Mouse (Mus musculus): ENCODE measurements around the gene C2cd2l.
A peak's percentile ranks its signal among the peaks of the same experiment; 100 is the strongest.
"Not testable (repeated sequence)": the region's sequence is repeated elsewhere in the genome, so short reads cannot be mapped to it uniquely, and the experiment has no call there.

The C2cd2l gene

GRCm38 (mm10) chr9:44319887-44320798, at the start of gene C2cd2l:
Gene C2cd2l (minus strand): TSS chr9:44320285.
- peak; percentile 94 to 96 for DNase-seq

- DNase-seq = peak in 1 of 2 experiments; percentile 11
These were observed 44.4 kb upstream of the C2cd2l start for GRCm38 (mm10) chr9:44364480-44364879.

- DNase-seq = not testable (repeated sequence)
These were observed 41.8 kb upstream of the C2cd2l start for GRCm38 (mm10) chr9:44361931-44362330.

GRCm38 (mm10) chr9:44361190-44361917, 41.3 kb upstream of the C2cd2l start, which contains the start of gene Vps11:
Gene Vps11 (minus strand): TSS chr9:44361670.
- peak; percentile 95 to 96 for DNase-seq

GRCm38 (mm10) chr9:44357207-44357606, 37.1 kb upstream of the C2cd2l start:
- DNase-seq = no peak

- no peak for DNase-seq
These were observed 33.1 kb upstream of the C2cd2l start for GRCm38 (mm10) chr9:44353142-44353541.

- no peak for DNase-seq
These were observed 32.3 kb upstream of the C2cd2l start for GRCm38 (mm10) chr9:44352337-44352736.

GRCm38 (mm10) chr9:44351396-44351795, 31.3 kb upstream of the C2cd2l start:
- no peak for DNase-seq

GRCm38 (mm10) chr9:44348546-44348945, 28.5 kb upstream of the C2cd2l start:
- no peak for DNase-seq

- DNase-seq = no peak
These were observed 27.5 kb upstream of the C2cd2l start for GRCm38 (mm10) chr9:44347621-44348020.

- no peak for DNase-seq
These were observed 27.1 kb upstream of the C2cd2l start for GRCm38 (mm10) chr9:44347166-44347565.

- DNase-seq = no peak
These were observed 25.7 kb upstream of the C2cd2l start for GRCm38 (mm10) chr9:44345570-44346433.

- DNase-seq = peak; percentile 94 to 95
These were observed 23.8 kb upstream of the C2cd2l start, which contains the start of gene Hmbs for GRCm38 (mm10) chr9:44343781-44344421. Gene Hmbs (minus strand): TSS chr9:44344228.

- no peak for DNase-seq
These were observed 23.2 kb upstream of the C2cd2l start for GRCm38 (mm10) chr9:44343290-44343689.

- DNase-seq = no peak
These were observed 22.5 kb upstream of the C2cd2l start for GRCm38 (mm10) chr9:44342605-44343004.

- DNase-seq = no peak
These were observed 22.1 kb upstream of the C2cd2l start for GRCm38 (mm10) chr9:44342173-44342572.

GRCm38 (mm10) chr9:44341487-44341886, 21.4 kb upstream of the C2cd2l start:
- DNase-seq = no peak

GRCm38 (mm10) chr9:44338574-44338973, 18.5 kb upstream of the C2cd2l start:
- DNase-seq = no peak

- DNase-seq = no peak
These were observed 17.5 kb upstream of the C2cd2l start for GRCm38 (mm10) chr9:44337436-44338169.

GRCm38 (mm10) chr9:44336964-44337363, 16.9 kb upstream of the C2cd2l start:
- no peak for DNase-seq

- DNase-seq = not testable (repeated sequence)
These were observed 16.4 kb upstream of the C2cd2l start for GRCm38 (mm10) chr9:44336513-44336912.

GRCm38 (mm10) chr9:44336093-44336406, 16.0 kb upstream of the C2cd2l start:
- DNase-seq = no peak

All from lung, adult 18-20 months (tissue).